Mouse (Mus musculus) limb, embryonic 12.5 days (tissue): Measurements from ENCODE around the gene Dzank1. TPM values are rescaled to one million over a fixed set of nuclear protein-coding genes. Genes with fewer than 3 reads are reported as not detected.

Experiments used
- ATAC-seq: fragments of 200-750 bp; cut with Nextera tagmentation; 2 replicates; pipeline ENCODE4 v1.8.0; 2017; ENCODE audit warnings: low read depth, moderate TSS enrichment; ENCODE audit not compliant: insufficient number of reproducible peaks, insufficient read depth, low FRiP score, low TSS enrichment
- H3K27ac ChIP-seq: fragments of 300-500 bp; sonication (generic); 2 replicates; pipeline ENCODE4 v1.5.1; 2016; ENCODE audit warnings: mild to moderate bottlenecking, moderate library complexity
- H3K27me3 ChIP-seq: fragments of 300-500 bp; sonication (generic); 2 replicates; pipeline ENCODE4 v1.6.1; 2016; ENCODE audit warnings: mild to moderate bottlenecking, moderate library complexity
- H3K36me3 ChIP-seq: fragments of 300-500 bp; sonication (generic); 2 replicates; pipeline ENCODE4 v1.6.1; 2016; ENCODE audit warnings: mild to moderate bottlenecking, moderate library complexity
- H3K4me1 ChIP-seq: fragments of 300-500 bp; sonication (generic); replicated peaks from 2 replicates; pipeline ENCODE4 v1.6.1; 2016
- H3K4me2 ChIP-seq: fragments of 300-500 bp; sonication (generic); 2 replicates; pipeline ENCODE4 v1.6.1; 2016; ENCODE audit warnings: mild to moderate bottlenecking, moderate library complexity
- H3K4me3 ChIP-seq: fragments of 300-500 bp; sonication (generic); replicated peaks from 2 replicates; pipeline ENCODE4 v1.5.1; 2016; ENCODE audit warnings: mild to moderate bottlenecking
- H3K9ac ChIP-seq: fragments of 300-500 bp; sonication (generic); replicated peaks from 2 replicates; pipeline ENCODE4 v1.6.1; 2016; ENCODE audit warnings: mild to moderate bottlenecking, moderate library complexity
- H3K9me3 ChIP-seq: fragments of 300-500 bp; sonication (generic); 2 replicates; pipeline ENCODE4 v1.6.1; 2016; ENCODE audit warnings: mild to moderate bottlenecking, moderate library complexity
- WGBS: fragments of 180-500 bp; shearing (Covaris S2); methylation state at CpG from one replicate; pipeline ENCODE4 v1.1.7; 2016; 5-methylcytosine and 5-hydroxymethylcytosine counted together
- polyA plus RNA-seq: library from polyadenylated mRNA; unstranded; fragments of >200 nt; fragmentation: Nextera tagmentation; extraction: Ambion mirVana; gene quantifications from 2 replicates; pipeline ENCODE4 v1.2.1, GENCODE M21; 2016

Gene Dzank1
- 1.1 and 1.8 TPM in 2 replicates for polyA plus RNA-seq

GRCm38 (mm10) chr2:144526981-144527820, at the start of gene Dzank1, which contains the start of gene Polr3f:
Gene Dzank1 (minus strand): TSS chr2:144527414.
Gene Polr3f (plus strand): TSS chr2:144527718.
- peak; percentile 97 for ATAC-seq
- no peaks in the 10 kb centered on the region for H3K9me3 ChIP-seq
- WGBS, result under 1% methylated on average over 56 of the region's 56 CpGs

DNA sequence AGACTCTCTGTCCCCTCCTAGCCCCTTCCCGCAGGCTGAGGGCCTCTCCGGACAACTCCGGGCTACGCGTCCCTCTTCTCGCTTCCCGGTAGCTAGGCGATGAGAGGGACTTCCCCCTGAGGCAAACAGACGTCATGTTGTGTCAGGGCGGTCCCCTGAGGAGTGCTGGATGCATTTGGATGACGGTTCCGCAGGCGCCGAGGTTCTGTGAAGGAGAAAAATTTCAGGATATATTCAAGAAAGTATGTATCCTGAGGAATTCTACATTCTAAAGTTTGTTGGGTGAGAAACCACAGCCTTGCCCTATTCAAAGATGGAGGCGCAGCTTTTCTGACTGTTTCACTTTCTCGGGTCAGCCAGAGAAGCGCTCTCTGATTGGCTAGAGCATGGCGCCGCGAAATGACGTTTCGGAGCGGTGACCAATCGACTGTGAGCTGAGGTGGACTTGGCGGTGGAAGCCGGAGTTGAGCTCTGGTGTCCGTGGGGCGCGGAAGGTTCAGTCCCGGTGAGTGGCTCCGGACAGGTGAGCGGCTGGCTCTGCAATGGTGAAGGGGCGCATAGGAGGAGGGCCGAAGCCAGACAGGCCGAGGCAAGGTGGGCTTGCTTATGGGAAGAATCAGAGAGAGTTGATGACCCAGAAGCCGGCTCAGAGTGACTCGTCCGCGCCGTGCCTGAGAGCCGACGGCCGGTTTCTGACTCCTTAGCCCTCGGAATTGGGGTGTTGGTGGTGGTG, 28.8 kb upstream of the Dzank1 start, which contains the start of gene Sec23b:
Gene Sec23b, plus strand, starts transcription at position 410 of the 733 bp plus-strand sequence.
- peak within 1 kb of the TSS; percentile 80 for H3K9ac ChIP-seq
- H3K27me3 ChIP-seq, result no peaks in the 10 kb centered on the region
- peaks cover 16% of the 10 kb centered on the region; the same call in 1 of the 2 replicates for H3K36me3 ChIP-seq
- H3K4me1 ChIP-seq, result peaks cover 14% of the 10 kb centered on the region
- peak within 1 kb of the TSS; percentile 63 for H3K4me2 ChIP-seq
- H3K4me3 ChIP-seq, result peak within 1 kb of the TSS; percentile 75
- peak within 1 kb of the TSS; percentile 93 for H3K27ac ChIP-seq
- under 1% methylated on average over 44 of the region's 44 CpGs for WGBS
- peak; percentile 95 for ATAC-seq
- no peaks in the 10 kb centered on the region for H3K9me3 ChIP-seq

More at GRCm38 (mm10) chr2:144526981-144527820, at the start of gene Dzank1, which contains the start of gene Polr3f:
- Histone ChIP-seq H3K27me3 (peaks cover 4% of the 10 kb centered on the region; the same call in 1 of the 2 replicates), H3K4me3 (peak within 1 kb of the TSS; percentile 96), H3K4me1 (peaks cover 10% of the 10 kb centered on the region), H3K4me2 (peak within 1 kb of the TSS; percentile 86), H3K9ac (peak within 1 kb of the TSS; percentile 91), H3K27ac (peak within 1 kb of the TSS; percentile 87), H3K36me3 (peaks cover 14% of the 10 kb centered on the region)

- peak overlapping the region; percentile 63 for H3K4me2 ChIP-seq
- H3K4me1 ChIP-seq, result peaks cover 14% of the 10 kb centered on the region
- H3K9me3 ChIP-seq, result no peaks in the 10 kb centered on the region
- H3K27ac ChIP-seq, result peak overlapping the region; percentile 93
- H3K4me3 ChIP-seq, result peak overlapping the region; percentile 75
- peaks cover 15% of the 10 kb centered on the region; the same call in 1 of the 2 replicates for H3K36me3 ChIP-seq
- H3K27me3 ChIP-seq, result no peaks in the 10 kb centered on the region
- no peak for ATAC-seq
- WGBS, result 3% methylated on average over 14 of the region's 14 CpGs
- peak overlapping the region; percentile 80 for H3K9ac ChIP-seq
Observed at GRCm38 (mm10) chr2:144555286-144555819, 28.1 kb upstream of the Dzank1 start.

GRCm38 (mm10) chr2:144553905-144554304, 26.7 kb upstream of the Dzank1 start:
- Histone ChIP-seq H3K27ac (no peak overlapping the region), H3K27me3 (no peaks in the 10 kb centered on the region), H3K4me3 (no peak overlapping the region), H3K9me3 (no peaks in the 10 kb centered on the region), H3K36me3 (peaks cover under 1% of the 10 kb centered on the region; the same call in 1 of the 2 replicates), H3K4me1 (peaks cover 16% of the 10 kb centered on the region), H3K4me2 (no peak overlapping the region), H3K9ac (no peak overlapping the region)
- WGBS, result 90% methylated on average over 3 of the region's 3 CpGs
- ATAC-seq, result no peak

DNA sequence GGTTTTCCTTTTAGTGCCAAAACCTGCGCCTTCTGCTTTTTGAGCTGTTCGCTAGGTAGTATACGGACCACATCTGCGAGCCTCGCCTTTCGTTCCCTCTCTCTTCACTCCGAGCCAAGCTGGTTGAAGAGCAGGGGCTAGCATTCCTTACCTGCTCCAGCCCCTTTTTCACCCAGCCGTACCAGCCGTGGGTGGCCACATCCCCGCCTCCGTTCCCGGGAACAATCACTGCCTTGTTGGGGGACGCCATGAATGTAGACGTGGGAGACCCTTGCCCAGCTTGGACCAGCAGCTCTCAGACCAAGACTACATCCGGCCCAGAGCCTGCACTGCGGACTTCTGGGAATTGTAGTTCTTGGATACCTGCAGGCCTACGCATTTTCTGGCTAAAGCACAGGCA, 23.3 kb upstream of the Dzank1 start, which contains the start of gene Rbbp9:
Gene Rbbp9, minus strand, starts transcription at position 341 of the 400 bp plus-strand sequence.
- peak; percentile 97 for ATAC-seq
- Histone ChIP-seq H3K36me3 (peaks cover 30% of the 10 kb centered on the region), H3K27ac (peak within 1 kb of the TSS; percentile 94), H3K27me3 (no peaks in the 10 kb centered on the region), H3K9me3 (no peaks in the 10 kb centered on the region), H3K9ac (peak within 1 kb of the TSS; percentile 75), H3K4me3 (peak within 1 kb of the TSS; percentile 61), H3K4me2 (peak within 1 kb of the TSS; percentile 58), H3K4me1 (0 out of 2 replicates have a peak, but pooled peaks cover 5% of the 10 kb centered on the region)
- WGBS, result under 1% methylated on average over 17 of the region's 17 CpGs

GRCm38 (mm10) chr2:144547559-144547958, 20.3 kb upstream of the Dzank1 start:
- no peak overlapping the region for H3K4me2 ChIP-seq
- 79% methylated on average over 4 of the region's 4 CpGs for WGBS
- no peak overlapping the region for H3K9ac ChIP-seq
- H3K27me3 ChIP-seq, result no peaks in the 10 kb centered on the region
- ATAC-seq, result no peak
- no peak overlapping the region for H3K27ac ChIP-seq
- 0 out of 2 replicates have a peak, but pooled peaks cover 2% of the 10 kb centered on the region for H3K4me1 ChIP-seq
- no peaks in the 10 kb centered on the region for H3K9me3 ChIP-seq
- H3K36me3 ChIP-seq, result peaks cover 57% of the 10 kb centered on the region
- no peak overlapping the region for H3K4me3 ChIP-seq

- peaks cover 71% of the 10 kb centered on the region for H3K36me3 ChIP-seq
- no peaks in the 10 kb centered on the region for H3K27me3 ChIP-seq
- ATAC-seq, result no peak
- 0 out of 2 replicates have a peak, but pooled peaks cover 2% of the 10 kb centered on the region for H3K4me1 ChIP-seq
- no peak overlapping the region for H3K9ac ChIP-seq
- no peak overlapping the region for H3K27ac ChIP-seq
- no peak overlapping the region for H3K4me2 ChIP-seq
- 50% methylated on average over 1 of the region's 1 CpGs for WGBS
- H3K9me3 ChIP-seq, result no peaks in the 10 kb centered on the region
- no peak overlapping the region for H3K4me3 ChIP-seq
Observed at GRCm38 (mm10) chr2:144545481-144545880, 18.3 kb upstream of the Dzank1 start.

DNA sequence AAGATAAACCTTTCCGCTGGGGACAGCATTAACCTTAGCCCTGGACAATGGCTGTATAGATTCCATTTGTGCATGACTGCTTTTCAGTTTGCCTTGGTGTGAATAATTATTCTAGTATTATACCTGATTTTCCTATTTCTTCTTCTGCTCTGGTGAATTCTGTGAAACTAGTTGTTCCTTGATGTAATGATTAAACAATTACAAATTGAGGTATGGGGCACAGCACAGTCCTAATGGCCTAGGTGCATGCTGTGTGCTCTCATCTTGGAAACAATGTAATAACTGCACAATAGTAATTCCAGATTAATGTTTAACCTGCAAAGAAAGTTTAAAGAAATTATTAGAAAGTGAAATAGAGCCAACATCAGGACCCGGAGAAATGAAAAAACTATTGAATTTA, 17.8 kb upstream of the Dzank1 start:
- Histone ChIP-seq H3K4me3 (no peak overlapping the region), H3K27me3 (no peaks in the 10 kb centered on the region), H3K4me1 (0 out of 2 replicates have a peak, but pooled peaks cover 2% of the 10 kb centered on the region), H3K4me2 (no peak overlapping the region), H3K9ac (no peak overlapping the region), H3K27ac (no peak overlapping the region), H3K9me3 (no peaks in the 10 kb centered on the region), H3K36me3 (peaks cover 75% of the 10 kb centered on the region)
- no peak for ATAC-seq
- WGBS, result 93% methylated on average over 2 of the region's 2 CpGs

DNA sequence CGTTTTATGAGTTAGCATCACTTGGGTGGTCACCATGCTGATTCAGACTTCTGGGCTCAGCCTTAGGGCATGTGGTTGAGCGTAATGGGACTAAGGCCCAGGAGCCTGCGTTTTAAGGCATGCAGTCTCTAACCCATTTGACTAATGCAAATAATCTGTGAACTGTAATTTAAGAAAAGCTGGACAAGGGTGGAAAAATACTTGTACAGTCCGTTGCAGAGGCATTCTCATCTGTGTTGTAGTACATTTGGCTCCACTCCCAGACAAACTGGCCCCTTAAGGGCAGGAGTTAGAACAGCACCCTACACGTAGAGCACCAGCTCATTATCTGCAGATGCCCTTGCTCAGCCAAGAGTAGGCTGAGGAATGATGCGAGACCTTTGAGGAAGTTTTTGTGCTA, 17.4 kb upstream of the Dzank1 start:
- no peak for ATAC-seq
- no peaks in the 10 kb centered on the region for H3K27me3 ChIP-seq
- H3K4me1 ChIP-seq, result 0 out of 2 replicates have a peak, but pooled peaks cover 2% of the 10 kb centered on the region
- no peak overlapping the region for H3K27ac ChIP-seq
- 89% methylated on average over 6 of the region's 6 CpGs for WGBS
- peaks cover 80% of the 10 kb centered on the region for H3K36me3 ChIP-seq
- H3K4me3 ChIP-seq, result no peak overlapping the region
- H3K9me3 ChIP-seq, result no peaks in the 10 kb centered on the region
- H3K9ac ChIP-seq, result no peak overlapping the region
- no peak overlapping the region for H3K4me2 ChIP-seq

- Histone ChIP-seq H3K9me3 (no peaks in the 10 kb centered on the region), H3K27me3 (no peaks in the 10 kb centered on the region), H3K4me1 (no peaks in the 10 kb centered on the region), H3K4me3 (no peak overlapping the region), H3K27ac (no peak overlapping the region), H3K4me2 (no peak overlapping the region), H3K36me3 (peaks cover 88% of the 10 kb centered on the region), H3K9ac (no peak overlapping the region)
- 89% methylated on average over 6 of the region's 6 CpGs for WGBS
- no peak for ATAC-seq
Observed at GRCm38 (mm10) chr2:144543670-144544069, 16.5 kb upstream of the Dzank1 start.
